Mouse (Mus musculus): ENCODE measurements around the gene Dab1. TPM values are rescaled to one million over a fixed set of nuclear protein-coding genes. Genes with fewer than 3 reads are reported as not detected.

The Dab1 gene
- polyA plus RNA-seq, 2 experiments, result 0.19 to 0.34 TPM

GRCm38 (mm10) chr4:104555408-104555807 lies 936.2 kb downstream of the Dab1 start:
- no peak overlapping the region for H3K9ac ChIP-seq (replicated peaks)
- WGBS (ENCODE audit: insufficient replicate concordance), result 68% methylated on average over 2 of the region's 2 CpGs
- no peak for ATAC-seq (ENCODE audit: insufficient read depth)
- H3K4me1 ChIP-seq (replicated peaks; ENCODE audit: control insufficient read depth in 2 of 2, insufficient read depth in 2 of 2, low read length in 1 of 2), result no peaks in the 10 kb centered on the region
- H3K9me3 ChIP-seq (ENCODE audit: control insufficient read depth, low read length), result no peaks in the 10 kb centered on the region
- no peak overlapping the region for H3K4me2 ChIP-seq (ENCODE audit: low read depth)
- H3K36me3 ChIP-seq (replicated peaks; ENCODE audit: control insufficient read depth, insufficient read depth, low read depth), result no peaks in the 10 kb centered on the region
- no peak for TF ChIP-seq CTCF (IDR thresholded peaks at IDR 0.05; ENCODE audit: low read depth)
- no peak for TF ChIP-seq EP300 (IDR thresholded peaks at IDR 0.05; ENCODE audit: low read depth)
- no peak overlapping the region for H3K4me3 ChIP-seq (ENCODE audit: insufficient read depth in 1 of 2, low read depth in 2 of 2, low read length in 2 of 2)
- no peak for DNase-seq (ENCODE audit: low read depth in 3 of 3, low spot score in 3 of 3)
- H3K27me3 ChIP-seq (ENCODE audit: control insufficient read depth, insufficient read depth, low read length), result no peaks in the 10 kb centered on the region
- H3K27ac ChIP-seq, result no peak overlapping the region

DNA sequence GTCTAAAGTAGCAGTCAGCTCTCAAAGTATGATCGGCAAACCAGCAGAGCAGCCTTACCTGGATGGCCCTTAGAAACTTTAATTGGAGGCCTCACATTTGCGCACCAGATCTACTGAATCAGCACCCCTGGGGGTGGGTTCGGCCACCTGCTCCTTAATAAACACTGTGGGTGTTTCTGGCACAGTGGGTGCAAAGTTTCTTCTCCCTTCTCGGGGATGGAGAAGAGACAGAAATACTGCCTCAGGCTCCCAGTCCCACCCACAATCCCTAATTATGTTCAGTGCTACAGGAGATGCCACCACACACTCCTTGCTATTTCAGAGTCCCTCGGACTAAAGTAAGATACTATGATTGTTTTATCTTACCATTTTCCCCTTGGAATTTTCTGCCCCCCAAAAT lies 944.4 kb downstream of the Dab1 start:
- Histone ChIP-seq H3K27me3 (ENCODE audit: control insufficient read depth, insufficient read depth, low read length) (no peaks in the 10 kb centered on the region), H3K36me3 (replicated peaks; ENCODE audit: control insufficient read depth, insufficient read depth, low read depth) (no peaks in the 10 kb centered on the region)

DNA sequence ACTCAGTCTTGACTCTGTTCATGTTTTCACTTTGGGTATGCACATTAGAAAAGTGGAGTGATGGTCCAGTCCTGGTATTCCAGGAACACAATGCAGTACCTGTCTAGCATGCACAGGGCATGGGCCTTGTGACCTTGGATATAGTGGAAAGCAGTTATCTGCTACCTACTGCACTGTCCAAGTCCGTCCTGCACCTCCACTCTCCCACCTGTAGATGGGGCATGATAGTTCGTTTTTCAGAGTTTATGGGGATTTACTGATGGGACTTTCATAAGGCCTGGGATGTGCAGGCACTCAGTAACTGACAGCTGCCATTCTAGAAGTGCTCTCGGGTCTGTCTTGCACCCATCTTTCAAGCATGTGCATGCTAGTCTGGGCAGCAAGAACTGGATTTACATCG lies 951.4 kb downstream of the Dab1 start:
- no peaks in the 10 kb centered on the region for H3K4me1 ChIP-seq (replicated peaks; ENCODE audit: control insufficient read depth in 2 of 2, insufficient read depth in 2 of 2, low read length in 1 of 2)
- H3K27me3 ChIP-seq (ENCODE audit: control insufficient read depth, insufficient read depth, low read length), result no peaks in the 10 kb centered on the region
- H3K36me3 ChIP-seq (replicated peaks; ENCODE audit: control insufficient read depth, insufficient read depth, low read depth), result no peaks in the 10 kb centered on the region
- H3K27ac ChIP-seq, result no peak overlapping the region
- no peaks in the 10 kb centered on the region for H3K9me3 ChIP-seq (ENCODE audit: control insufficient read depth, low read length)
- H3K9ac ChIP-seq (replicated peaks), result no peak overlapping the region
- WGBS (ENCODE audit: insufficient replicate concordance), result 42% methylated on average over 4 of the region's 4 CpGs
- ATAC-seq (ENCODE audit: insufficient read depth) (no peak), DNase-seq (ENCODE audit: low read depth in 3 of 3, low spot score in 3 of 3) (no peak)
- TF ChIP-seq CTCF (IDR thresholded peaks at IDR 0.05; ENCODE audit: low read depth), result peak; percentile 22; the same call in 1 of the 2 replicates
- TF ChIP-seq EP300 (IDR thresholded peaks at IDR 0.05; ENCODE audit: low read depth), result no peak
- H3K4me2 ChIP-seq (ENCODE audit: low read depth), result no peak overlapping the region
- H3K4me3 ChIP-seq (ENCODE audit: insufficient read depth in 1 of 2, low read depth in 2 of 2, low read length in 2 of 2), result no peak overlapping the region

More for the DNA sequence above, 944.4 kb downstream of the Dab1 start:
- 60% methylated on average over 5 of the region's 5 CpGs for WGBS (ENCODE audit: insufficient replicate concordance)
- Histone ChIP-seq H3K9me3 (ENCODE audit: control insufficient read depth, low read length) (no peaks in the 10 kb centered on the region), H3K4me1 (replicated peaks; ENCODE audit: control insufficient read depth in 2 of 2, insufficient read depth in 2 of 2, low read length in 1 of 2) (no peaks in the 10 kb centered on the region), H3K9ac (replicated peaks) (no peak overlapping the region), H3K4me3 (ENCODE audit: insufficient read depth in 1 of 2, low read depth in 2 of 2, low read length in 2 of 2) (no peak overlapping the region), H3K4me2 (ENCODE audit: low read depth) (no peak overlapping the region), H3K27ac (no peak overlapping the region)
- TF ChIP-seq EP300 (IDR thresholded peaks at IDR 0.05; ENCODE audit: low read depth) (no peak), CTCF (IDR thresholded peaks at IDR 0.05; ENCODE audit: low read depth) (no peak)
- DNase-seq (ENCODE audit: low read depth in 3 of 3, low spot score in 3 of 3) (no peak), ATAC-seq (ENCODE audit: insufficient read depth) (no peak)

DNA sequence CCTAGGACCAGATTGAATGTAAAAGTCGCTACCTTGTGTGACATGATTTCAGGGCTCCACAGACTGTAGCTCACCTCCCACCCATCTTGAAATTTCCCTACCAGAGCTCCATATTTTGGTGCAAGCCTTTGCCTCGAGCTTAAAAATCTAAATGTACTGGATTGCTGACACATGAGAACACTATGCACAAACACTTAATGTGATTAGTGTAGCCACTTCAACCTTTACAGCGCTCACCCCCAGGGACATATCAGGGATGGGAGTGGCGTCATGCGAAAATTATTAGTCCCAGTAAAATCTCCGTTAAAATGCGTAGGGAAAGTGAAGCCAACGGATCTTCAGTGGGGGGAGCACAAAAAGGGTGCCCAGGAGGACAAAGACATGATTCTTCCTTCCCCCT lies 953.3 kb downstream of the Dab1 start:
- Histone ChIP-seq H3K4me1 (replicated peaks; ENCODE audit: control insufficient read depth in 2 of 2, insufficient read depth in 2 of 2, low read length in 1 of 2) (no peaks in the 10 kb centered on the region), H3K9ac (replicated peaks) (no peak overlapping the region), H3K27me3 (ENCODE audit: control insufficient read depth, insufficient read depth, low read length) (no peaks in the 10 kb centered on the region), H3K36me3 (replicated peaks; ENCODE audit: control insufficient read depth, insufficient read depth, low read depth) (no peaks in the 10 kb centered on the region), H3K4me3 (ENCODE audit: insufficient read depth in 1 of 2, low read depth in 2 of 2, low read length in 2 of 2) (no peak overlapping the region), H3K4me2 (ENCODE audit: low read depth) (no peak overlapping the region), H3K9me3 (ENCODE audit: control insufficient read depth, low read length) (no peaks in the 10 kb centered on the region), H3K27ac (no peak overlapping the region)
- DNase-seq (ENCODE audit: low read depth in 3 of 3, low spot score in 3 of 3), result no peak
- TF ChIP-seq EP300 (IDR thresholded peaks at IDR 0.05; ENCODE audit: low read depth) (no peak), CTCF (IDR thresholded peaks at IDR 0.05; ENCODE audit: low read depth) (no peak)
- 67% methylated on average over 8 of the region's 8 CpGs for WGBS (ENCODE audit: insufficient replicate concordance)
- no peak for ATAC-seq (ENCODE audit: insufficient read depth)

DNA sequence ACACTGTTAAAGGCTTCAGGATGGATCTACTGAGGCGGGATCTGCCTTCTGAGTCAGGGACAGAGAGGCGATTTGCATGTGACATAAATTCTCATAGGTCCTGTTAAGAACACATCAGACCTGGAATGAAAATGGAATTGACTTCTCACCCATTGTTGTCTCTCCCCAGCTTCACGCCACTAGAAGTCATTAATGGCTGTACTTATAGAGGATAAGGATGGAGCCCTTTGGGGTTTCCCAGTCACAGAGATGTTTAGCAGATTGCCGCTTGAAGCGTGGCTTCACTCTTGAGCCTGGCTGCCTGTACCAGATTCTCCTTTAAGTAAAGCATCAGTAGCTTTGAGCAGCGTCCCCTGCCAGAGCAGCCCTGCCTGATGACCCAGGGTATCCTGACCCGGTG lies 954.3 kb downstream of the Dab1 start:
- H3K4me1 ChIP-seq (replicated peaks; ENCODE audit: control insufficient read depth in 2 of 2, insufficient read depth in 2 of 2, low read length in 1 of 2), result no peaks in the 10 kb centered on the region
- H3K27ac ChIP-seq, result no peak overlapping the region
- no peaks in the 10 kb centered on the region for H3K9me3 ChIP-seq (ENCODE audit: control insufficient read depth, low read length)
- TF ChIP-seq CTCF (IDR thresholded peaks at IDR 0.05; ENCODE audit: low read depth) (no peak), EP300 (IDR thresholded peaks at IDR 0.05; ENCODE audit: low read depth) (no peak)
- WGBS (ENCODE audit: insufficient replicate concordance), result 59% methylated on average over 7 of the region's 7 CpGs
- no peak overlapping the region for H3K4me2 ChIP-seq (ENCODE audit: low read depth)
- DNase-seq (ENCODE audit: low read depth in 3 of 3, low spot score in 3 of 3) (no peak), ATAC-seq (ENCODE audit: insufficient read depth) (no peak)
- no peak overlapping the region for H3K4me3 ChIP-seq (ENCODE audit: insufficient read depth in 1 of 2, low read depth in 2 of 2, low read length in 2 of 2)
- no peak overlapping the region for H3K9ac ChIP-seq (replicated peaks)
- H3K27me3 ChIP-seq (ENCODE audit: control insufficient read depth, insufficient read depth, low read length), result no peaks in the 10 kb centered on the region
- H3K36me3 ChIP-seq (replicated peaks; ENCODE audit: control insufficient read depth, insufficient read depth, low read depth), result no peaks in the 10 kb centered on the region
